Mouse (Mus musculus): ENCODE measurements around the gene Ankrd22.
"Not testable (repeated sequence)": the region's sequence is repeated elsewhere in the genome, so short reads cannot be mapped to it uniquely, and the experiment has no call there.

Ankrd22 gene

DNA sequence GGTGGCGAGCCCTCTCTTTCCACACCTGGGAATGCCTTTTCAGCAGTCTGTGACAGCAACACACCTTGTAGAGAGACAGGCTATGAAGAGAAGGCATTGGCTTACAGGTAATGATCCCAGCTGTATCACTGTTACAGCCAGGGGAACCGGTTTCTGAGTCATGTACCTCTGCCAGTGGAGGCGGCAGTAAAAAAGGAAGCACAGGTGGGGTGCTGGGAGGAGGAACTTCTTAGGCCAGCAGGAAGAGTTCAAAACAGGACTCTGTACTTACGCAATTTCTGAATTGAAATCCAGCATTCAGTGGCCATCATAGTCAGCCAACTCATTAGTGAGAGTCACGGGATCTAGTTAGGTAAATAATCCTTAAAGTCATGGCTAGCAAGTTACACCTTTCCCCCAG lies at the start of gene Ankrd22:
Gene Ankrd22 (minus strand): TSS at position 163 of the 400 bp plus-strand sequence.
- DNase-seq, result no peak

DNA sequence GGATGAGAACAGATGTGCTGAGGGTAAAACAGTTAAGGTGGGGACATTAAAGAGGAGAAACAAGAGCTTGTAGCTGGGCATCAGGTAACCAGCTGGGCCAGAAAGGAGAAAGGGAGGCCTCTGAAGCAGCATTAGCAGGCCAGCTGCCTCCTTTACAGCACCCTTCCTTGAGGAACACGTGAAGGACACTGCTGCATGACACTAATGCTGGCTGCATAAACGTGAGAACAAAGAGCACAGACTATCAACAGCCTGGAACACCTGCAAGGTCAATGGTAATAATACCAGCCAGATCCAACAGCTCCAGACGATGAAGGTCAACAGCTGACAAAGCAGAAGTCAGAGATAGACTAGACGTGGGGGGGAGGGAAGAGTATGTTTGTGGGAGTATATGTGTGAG lies 48.3 kb upstream of the Ankrd22 start:
- no peak for DNase-seq

- no peak for DNase-seq
Measured at GRCm38 (mm10) chr19:34213251-34213645, 47.4 kb upstream of the Ankrd22 start.

GRCm38 (mm10) chr19:34212489-34213250 lies 46.8 kb upstream of the Ankrd22 start:
- no peak for DNase-seq

GRCm38 (mm10) chr19:34210841-34211240 lies 45.0 kb upstream of the Ankrd22 start:
- no peak for DNase-seq

DNA sequence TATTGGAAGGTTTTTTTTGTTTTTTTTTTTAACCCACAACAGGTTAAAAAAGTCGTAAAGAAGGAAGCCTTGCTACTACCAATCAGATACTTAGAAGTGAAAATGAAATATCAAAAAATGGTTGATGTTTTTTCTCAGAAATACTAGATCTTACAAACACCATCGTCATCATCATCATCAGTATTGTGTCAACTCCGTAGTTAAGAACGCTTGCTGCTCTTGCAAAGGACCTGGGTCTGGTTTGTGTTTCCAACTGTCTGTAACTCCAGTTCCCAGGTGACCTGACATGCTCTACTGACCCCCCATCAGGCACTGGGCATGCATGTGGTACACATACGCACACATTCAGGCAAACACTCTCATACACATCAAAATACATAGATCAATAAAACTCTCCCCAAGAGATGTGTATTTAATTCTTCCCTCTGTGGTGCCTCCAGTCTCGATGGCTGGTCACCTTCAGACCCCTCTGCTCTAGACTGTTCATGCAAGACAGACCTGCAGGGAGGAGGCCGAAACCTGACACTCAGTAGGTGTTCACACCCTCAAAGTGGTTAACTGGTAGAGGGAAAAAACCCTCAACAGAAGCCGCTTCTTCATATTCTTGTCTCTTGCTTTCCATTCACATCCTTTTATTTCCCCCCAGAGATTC lies 44.2 kb upstream of the Ankrd22 start:
- no peak for DNase-seq

DNA sequence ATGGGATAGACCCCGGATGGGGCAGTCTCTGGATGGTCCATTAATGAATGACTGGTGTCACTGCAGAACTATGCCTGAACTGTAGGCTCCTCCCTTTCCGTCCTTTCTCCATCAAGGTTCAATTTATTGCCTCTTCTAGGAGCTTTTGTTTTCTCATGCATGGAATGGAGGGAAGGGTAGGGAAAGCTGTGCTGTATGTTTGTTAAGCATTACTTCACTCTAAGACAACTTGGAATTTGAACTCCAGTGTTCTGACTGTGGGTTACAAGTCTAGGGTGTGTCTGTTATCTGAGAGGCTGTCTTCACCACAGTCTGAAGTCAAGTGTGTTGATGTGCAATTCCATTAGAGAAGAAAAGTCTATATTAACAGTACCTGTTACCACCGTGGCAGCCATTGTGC lies 43.2 kb upstream of the Ankrd22 start:
- no peak for DNase-seq

- no peak for DNase-seq
Measured at GRCm38 (mm10) chr19:34206760-34207440, 41.0 kb upstream of the Ankrd22 start.

DNA sequence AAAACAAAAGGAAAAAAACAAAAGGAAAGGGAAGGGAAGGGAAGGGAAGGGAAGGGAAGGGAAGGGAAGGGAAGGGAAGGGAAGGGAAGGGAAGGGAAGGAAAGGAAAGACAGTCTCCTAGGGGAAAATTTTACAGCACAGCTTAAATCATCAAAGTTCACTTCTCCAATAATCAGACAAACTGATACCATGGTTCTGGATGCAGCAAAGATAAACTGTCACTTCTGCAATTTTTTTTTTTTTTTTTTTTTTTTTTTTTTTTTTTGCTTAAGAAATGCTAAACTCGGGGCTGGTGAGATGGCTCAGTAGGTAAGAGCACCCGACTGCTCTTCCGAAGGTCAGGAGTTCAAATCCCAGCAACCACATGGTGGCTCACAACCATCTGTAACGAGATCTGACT lies 40.3 kb upstream of the Ankrd22 start:
- not testable (repeated sequence) for DNase-seq

GRCm38 (mm10) chr19:34202668-34203067 lies 36.8 kb upstream of the Ankrd22 start:
- DNase-seq, result no peak

DNA sequence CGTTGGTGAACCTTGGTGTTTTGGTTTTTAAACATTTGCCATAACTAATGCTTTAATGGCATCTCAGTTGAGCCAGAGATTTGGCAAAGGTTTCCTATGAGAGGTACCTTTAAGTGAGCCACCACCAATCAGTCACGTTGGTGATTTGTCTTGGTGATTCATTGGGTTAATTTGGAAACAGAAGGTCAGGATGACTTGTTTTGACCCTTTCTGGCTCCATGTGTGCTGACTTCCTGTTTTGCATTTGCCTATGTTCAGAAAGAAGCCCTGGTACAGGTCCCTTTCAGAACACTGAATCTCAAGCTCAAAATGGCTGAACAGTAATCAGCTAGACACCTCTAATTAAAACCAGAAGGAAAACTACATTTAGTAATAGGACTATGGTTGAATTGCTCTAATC lies 33.6 kb upstream of the Ankrd22 start:
- no peak for DNase-seq

- no peak for DNase-seq
Measured at GRCm38 (mm10) chr19:34198901-34199300, 33.0 kb upstream of the Ankrd22 start.

DNA sequence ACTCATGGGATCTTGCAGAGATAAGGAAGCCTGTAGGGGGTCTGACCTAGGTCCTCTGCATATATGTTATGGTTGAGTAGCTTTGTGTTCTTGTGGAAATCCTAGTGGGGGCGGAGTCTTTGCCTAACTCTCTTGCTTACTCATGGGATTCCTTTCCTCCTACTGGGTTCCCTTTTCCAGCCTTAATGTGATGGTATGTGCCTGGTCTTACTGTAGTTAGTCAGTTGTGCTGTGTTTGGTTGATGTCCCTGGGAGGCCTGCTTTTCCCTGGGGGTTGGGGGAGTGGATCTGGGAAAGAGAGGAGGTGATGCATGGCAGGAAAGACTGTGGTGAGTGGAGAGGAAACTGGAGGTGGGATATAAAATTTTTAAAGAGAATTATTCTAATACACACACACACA lies 32.2 kb upstream of the Ankrd22 start:
- no peak for DNase-seq

GRCm38 (mm10) chr19:34195031-34195430 lies 29.2 kb upstream of the Ankrd22 start:
- DNase-seq, result no peak

GRCm38 (mm10) chr19:34194132-34194745 lies 28.4 kb upstream of the Ankrd22 start:
- no peak for DNase-seq

DNA sequence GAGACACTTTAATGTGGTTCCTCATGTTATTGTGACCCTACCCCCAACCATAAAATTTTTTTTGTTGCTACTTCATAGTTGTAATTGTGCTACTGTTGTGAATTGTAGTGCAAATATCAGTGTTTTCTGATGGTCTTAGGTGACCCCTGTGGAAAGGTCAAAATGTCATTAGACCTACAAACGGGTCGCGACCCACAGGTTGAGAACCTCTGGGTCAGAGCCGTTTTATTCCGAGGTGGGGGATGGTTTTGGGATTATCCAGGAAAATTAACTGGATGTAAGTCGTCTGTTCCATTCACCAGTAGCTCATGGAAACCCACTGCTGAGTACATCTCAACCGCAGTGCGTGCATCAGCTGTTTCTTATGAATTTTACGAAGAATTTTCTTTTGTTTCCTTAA lies 27.8 kb upstream of the Ankrd22 start:
- no peak for DNase-seq

DNA sequence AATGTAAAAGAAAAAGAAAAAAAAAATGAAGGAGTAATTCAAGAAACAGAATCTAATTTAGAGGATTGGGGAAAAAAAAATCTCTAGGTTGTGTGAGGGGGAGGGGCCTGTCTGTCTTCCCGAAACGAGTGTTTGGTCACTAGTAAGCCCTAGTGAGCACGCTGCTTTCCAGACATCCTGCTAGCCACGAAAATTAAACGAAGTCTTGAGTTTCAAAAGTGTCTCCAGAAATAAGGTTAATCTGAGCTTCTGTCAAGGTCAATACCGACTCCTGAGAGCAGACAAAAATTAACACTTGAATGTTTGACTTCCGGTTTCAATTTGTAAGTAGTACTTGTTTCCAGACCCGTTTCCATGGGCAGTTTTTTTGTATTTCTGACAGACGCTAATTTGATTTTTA lies 27.3 kb upstream of the Ankrd22 start:
- DNase-seq, result peak; percentile 37 to 38

DNA sequence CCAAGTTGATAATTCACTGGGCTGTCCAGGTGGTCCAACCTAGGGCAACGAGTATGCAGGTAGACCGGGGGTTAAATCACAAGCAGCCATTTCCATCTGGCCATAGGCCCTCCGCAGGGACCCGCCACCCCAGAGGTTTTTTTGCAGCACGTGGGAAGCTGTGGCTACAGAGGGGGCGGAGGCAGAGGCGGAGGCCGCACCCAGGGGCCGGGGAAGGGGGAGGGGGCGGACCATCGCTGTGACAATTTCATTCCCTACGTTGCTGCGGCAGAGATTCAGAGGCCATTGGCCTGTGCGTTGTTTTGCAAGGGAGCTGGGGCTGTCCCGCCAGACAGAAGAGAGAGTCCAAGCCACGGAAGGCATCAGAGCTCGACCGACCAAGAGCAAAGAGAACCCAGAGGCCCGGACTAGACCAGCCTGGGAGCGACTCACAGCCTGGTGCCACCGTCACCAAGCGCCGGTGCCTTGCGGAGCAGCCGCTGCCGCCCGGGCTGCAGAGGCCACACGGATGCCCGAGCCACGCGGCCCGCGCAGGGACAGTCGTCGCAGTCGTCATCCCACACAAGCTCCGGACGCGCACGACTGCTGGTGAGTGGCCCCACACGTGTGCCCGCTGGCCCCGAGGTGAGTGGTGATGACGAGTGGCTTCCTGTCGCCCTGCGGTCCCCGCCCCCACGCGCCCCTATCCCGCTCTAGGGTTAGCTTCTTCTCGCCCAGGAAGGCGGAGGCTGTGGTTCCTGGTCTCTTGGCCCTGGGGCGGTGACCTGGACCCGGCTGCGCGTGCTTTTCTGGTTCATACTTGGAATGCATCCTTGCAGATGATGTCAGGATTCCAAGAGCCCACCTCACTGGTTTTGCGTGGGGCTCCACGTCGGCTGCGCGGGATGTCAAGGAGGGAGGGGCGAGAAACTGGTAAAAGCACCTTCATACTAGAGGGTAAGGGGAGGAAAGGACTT lies 26.4 kb upstream of the Ankrd22 start, which contains the start of gene Stambpl1:
Gene Stambpl1 (plus strand): TSS at position 222 of the 956 bp plus-strand sequence.
- DNase-seq, result peak; percentile 77 to 78

DNA sequence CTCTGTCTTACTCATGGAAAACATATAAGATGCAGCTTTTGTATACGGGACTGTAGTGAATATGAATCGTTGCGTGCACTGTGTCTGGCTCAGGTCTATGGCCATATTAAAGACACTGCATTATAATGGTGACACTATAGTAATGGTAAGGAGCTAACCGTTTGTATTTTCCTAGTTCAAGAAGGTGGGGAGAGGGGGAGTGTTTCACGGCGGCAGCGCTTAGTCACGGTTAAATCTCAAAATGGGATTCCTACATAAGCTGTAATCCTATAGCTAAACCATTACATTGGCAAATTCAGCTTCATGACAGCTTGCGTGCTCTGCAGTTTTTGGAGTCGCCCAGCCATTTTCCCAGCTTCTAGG lies 25.8 kb upstream of the Ankrd22 start:
- no peak for DNase-seq

DNA sequence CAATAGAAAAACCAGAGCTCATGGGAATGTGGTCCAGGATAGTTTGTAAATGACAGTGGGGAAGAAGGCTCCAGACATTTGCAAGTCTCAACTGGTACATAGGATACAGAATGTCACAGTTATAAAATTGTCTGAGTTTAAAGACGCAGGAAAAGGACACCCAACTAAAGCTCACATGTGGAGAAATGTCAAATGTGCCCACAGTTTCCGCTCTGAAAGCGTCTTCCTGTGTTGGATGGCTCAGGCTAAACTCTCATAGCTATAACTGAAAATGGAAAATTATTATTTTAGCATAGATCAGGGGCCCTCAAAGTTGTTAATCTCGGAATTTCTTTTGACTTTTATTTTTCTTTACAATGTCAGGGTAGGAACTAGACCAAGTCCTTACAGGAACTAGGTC lies 21.0 kb upstream of the Ankrd22 start:
- no peak for DNase-seq

GRCm38 (mm10) chr19:34182490-34182889 lies 16.6 kb upstream of the Ankrd22 start:
- no peak for DNase-seq

- DNase-seq, result no peak
Measured at GRCm38 (mm10) chr19:34181234-34181633, 15.4 kb upstream of the Ankrd22 start.
